Mouse (Mus musculus) retina, embryonic 14.5 days (tissue): ENCODE data around the gene Pmvk.

ENCODE experiments used
- DNase-seq: peaks from one replicate; pipeline ENCODE4 v3.0.0-alpha.2; 2015; ENCODE audit warnings: low spot score

Gene Pmvk

GRCm38 (mm10) chr3:89454401-89455177 lies at the start of gene Pmvk:
Pmvk (plus strand) TSS chr3:89454541.
- DNase-seq, result no peak

- no peak for DNase-seq
Measured at GRCm38 (mm10) chr3:89406887-89407286, 47.5 kb upstream of the Pmvk start.

- DNase-seq, result no peak
Measured at GRCm38 (mm10) chr3:89408448-89408847, 45.9 kb upstream of the Pmvk start.

DNA sequence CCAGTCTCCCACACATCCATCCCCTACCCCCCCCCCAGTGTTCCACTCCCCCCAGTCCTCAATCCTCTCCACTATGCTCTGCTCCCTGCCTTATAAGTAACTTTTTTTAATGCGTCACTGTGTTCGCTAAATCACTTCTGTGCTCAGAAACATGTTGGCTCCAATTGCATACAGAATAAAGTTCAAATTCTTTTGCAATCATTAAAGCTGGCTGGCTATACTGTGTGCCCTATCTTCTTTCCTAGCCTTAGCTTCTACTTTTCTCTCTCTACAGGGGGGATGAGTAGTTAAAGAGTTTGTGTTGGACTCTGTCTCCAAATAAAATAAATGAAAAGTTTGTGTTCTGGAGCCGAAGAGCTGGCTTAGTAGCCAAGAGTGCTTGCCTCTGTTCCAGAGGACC lies 44.6 kb upstream of the Pmvk start:
- DNase-seq, result no peak

- DNase-seq, result no peak
Measured at GRCm38 (mm10) chr3:89410864-89411263, 43.5 kb upstream of the Pmvk start.

DNA sequence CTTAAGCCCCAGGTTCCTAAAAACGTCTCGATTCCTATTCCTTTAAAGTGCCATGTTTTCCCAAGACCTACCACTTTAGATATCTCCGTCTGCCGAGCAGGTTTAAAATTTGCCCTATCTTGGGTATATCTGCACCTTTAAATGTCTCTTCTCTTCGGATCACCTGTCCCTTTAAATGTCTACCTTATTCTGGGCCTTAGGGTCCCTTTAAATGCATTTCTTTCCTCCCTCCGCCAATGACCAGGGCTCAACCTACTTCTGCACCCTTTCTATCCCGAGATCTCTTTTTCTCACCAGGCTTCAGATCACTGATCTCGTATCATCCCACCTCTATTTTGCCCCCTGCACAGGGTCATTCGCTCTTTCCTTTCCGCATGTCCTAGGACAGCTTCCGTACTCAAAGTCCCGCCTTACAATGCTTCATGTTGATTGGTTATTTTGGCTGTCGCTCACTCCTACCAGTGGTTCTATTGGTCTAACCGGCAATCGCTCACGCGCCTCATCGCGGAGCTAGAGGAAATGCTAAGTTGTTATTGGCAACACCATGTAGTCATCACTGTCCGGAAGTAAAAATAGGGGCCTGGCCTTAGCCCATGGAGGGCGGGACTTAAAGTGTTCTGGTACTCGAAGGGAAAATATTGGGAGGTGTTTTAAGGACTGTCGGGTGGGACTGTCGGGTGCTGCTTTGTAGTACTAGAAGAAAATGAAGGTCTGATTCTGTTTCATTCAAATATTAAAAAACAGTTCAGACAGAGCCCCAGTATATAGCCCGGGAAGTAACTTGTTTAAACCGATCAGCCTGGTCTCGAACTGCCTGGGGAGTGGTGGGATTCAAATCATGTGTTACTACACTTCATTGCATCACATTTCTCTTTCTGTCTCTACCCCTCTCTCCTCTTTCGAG lies 42.6 kb upstream of the Pmvk start, which contains the start of gene Flad1:
Flad1 (minus strand) TSS at position 381 of the 904 bp plus-strand sequence.
- peak; percentile 100 for DNase-seq

- DNase-seq, result no peak
Measured at GRCm38 (mm10) chr3:89416158-89416557, 38.2 kb upstream of the Pmvk start.

- DNase-seq, result no peak
Measured at GRCm38 (mm10) chr3:89417131-89417530, 37.2 kb upstream of the Pmvk start.

DNA sequence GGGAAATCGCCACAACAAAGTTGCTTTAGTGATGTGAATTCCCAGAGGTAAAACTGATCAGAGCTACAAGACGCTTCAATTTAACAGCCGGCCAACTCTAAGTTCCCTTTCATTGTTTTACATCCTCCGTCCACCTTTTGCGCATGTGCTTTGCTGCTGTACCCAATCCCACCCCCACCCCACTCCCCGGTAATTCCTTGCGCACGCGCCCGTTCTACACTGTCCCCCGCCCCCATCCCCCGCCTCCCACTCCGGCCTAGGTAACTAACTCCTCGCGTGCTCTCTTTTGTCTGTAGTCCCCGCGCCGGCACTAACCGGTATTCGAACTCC lies 36.5 kb upstream of the Pmvk start:
- no peak for DNase-seq

GRCm38 (mm10) chr3:89418170-89418860 lies 36.0 kb upstream of the Pmvk start, which contains the start of the genes Cks1b and Shc1:
Cks1b (minus strand) TSS chr3:89418383.
Shc1 (plus strand) TSS chr3:89418443.
- peak; percentile 97 for DNase-seq

- DNase-seq, result no peak
Measured at GRCm38 (mm10) chr3:89418861-89419250, 35.5 kb upstream of the Pmvk start.

GRCm38 (mm10) chr3:89419571-89419970 lies 34.8 kb upstream of the Pmvk start:
- DNase-seq, result peak; percentile 16

DNA sequence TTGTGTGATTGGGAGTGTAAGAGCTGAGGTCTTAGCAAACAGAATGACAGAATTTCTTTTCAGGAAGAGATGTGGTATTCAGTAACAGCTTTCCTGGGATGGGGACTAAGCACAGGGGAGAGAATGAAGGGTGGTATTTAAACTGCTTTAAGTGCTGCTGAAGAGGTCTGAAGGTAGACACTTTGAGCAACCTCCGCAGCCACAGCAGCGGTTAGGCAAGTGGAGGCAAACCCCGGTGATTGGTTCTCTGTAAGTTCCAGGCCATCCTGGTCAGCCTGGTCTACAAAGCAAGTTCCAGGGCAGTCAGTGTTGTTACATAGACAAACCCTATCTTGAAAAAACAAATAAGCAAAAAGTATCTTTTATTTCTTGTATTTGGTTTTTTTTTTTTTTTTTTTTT lies 34.4 kb upstream of the Pmvk start:
- DNase-seq, result no peak

DNA sequence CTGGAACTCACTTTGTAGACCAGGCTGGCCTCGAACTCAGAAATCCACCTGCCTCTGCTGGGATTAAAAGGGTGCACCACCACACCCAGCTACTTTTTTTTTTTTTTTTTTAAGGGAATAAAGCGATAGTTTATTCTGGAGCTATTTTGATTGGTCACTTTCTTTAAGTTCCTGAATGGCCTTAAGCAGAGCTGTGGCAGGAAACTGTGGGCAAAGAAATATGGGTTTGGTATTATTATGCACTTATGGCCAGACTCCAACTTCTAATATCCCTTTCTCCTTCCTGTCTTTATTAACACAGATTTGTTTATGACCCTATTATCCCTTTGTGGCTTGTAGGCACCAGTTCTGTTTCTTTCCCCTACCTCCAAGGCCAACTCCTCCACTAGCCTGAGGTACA lies 33.9 kb upstream of the Pmvk start:
- no peak for DNase-seq

GRCm38 (mm10) chr3:89421002-89421774 lies 33.2 kb upstream of the Pmvk start:
- peak; percentile 70 for DNase-seq

GRCm38 (mm10) chr3:89421810-89422473 lies 32.4 kb upstream of the Pmvk start:
- DNase-seq, result no peak

GRCm38 (mm10) chr3:89422556-89423205 lies 31.7 kb upstream of the Pmvk start:
- DNase-seq, result no peak

DNA sequence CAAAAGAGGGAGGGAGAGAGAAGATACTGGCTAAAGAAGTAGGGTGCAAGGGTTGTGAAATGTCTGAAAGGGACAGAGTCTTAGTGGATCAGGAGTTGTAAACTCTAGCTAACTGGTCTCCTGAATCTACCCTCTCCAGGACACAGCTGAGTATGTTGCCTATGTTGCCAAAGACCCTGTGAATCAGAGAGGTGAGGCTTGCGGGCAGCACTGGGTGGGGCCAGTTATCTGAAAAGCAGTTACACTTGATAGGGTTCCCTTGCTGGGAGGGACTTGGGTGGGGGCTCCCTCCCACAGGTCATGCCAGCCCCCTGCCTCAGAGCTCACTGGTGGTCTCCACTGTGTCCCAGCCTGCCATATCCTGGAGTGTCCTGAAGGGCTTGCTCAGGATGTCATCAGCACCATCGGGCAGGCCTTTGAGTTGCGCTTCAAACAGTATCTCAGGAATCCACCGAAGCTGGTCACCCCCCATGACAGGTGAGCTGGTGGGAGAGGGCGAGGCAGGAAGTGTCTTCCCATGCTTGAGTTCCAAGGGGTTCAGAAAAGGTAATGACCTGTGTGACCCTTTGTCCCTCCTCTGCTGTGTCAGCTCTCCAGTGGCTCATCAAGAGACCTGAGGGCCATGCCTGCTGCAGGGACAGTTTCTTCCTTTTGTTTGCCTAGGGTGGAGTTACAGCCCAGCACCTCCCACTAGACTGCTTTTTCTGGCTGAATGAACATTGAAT lies 29.8 kb upstream of the Pmvk start:
- no peak for DNase-seq

GRCm38 (mm10) chr3:89425141-89425525 lies 29.2 kb upstream of the Pmvk start:
- DNase-seq, result no peak

GRCm38 (mm10) chr3:89425876-89426275 lies 28.5 kb upstream of the Pmvk start:
- DNase-seq, result no peak
